Mouse (Mus musculus) liver, postnatal 0 days (tissue): ENCODE measurements around the gene Itln1. TPM values are rescaled to one million over a fixed set of nuclear protein-coding genes. Genes with fewer than 3 reads are reported as not detected.
A peak's percentile ranks its signal among the peaks of the same experiment; 100 is the strongest.

Experiments used
- ATAC-seq: fragments of 200-750 bp; cut with Nextera tagmentation; 2 replicates; pipeline ENCODE4 v1.8.0; 2017; ENCODE audit warnings: mild to moderate bottlenecking, moderate library complexity
- DNase-seq: peaks from one replicate; pipeline ENCODE4 v3.0.0-alpha.2; 2016
- H3K27ac ChIP-seq: fragments of 300-500 bp; sonication (generic); 2 replicates; pipeline ENCODE4 v1.5.1; 2014; ENCODE audit warnings: antibody characterized with exemption, moderate library complexity, mild to moderate bottlenecking, low read depth
- H3K27me3 ChIP-seq: fragments of 300-500 bp; sonication (generic); 2 replicates; pipeline ENCODE4 v1.6.1; 2014; ENCODE audit warnings: low read length, control low read depth, mixed read lengths; ENCODE audit not compliant: insufficient read depth
- H3K36me3 ChIP-seq: fragments of 300-500 bp; sonication (generic); replicated peaks from 2 replicates; pipeline ENCODE4 v1.6.1; 2014; ENCODE audit warnings: mild to moderate bottlenecking, control low read depth, low read length, moderate library complexity, mixed read lengths; ENCODE audit not compliant: insufficient read depth
- H3K4me1 ChIP-seq: fragments of 300-500 bp; sonication (generic); 2 replicates; pipeline ENCODE4 v1.6.1; 2014; ENCODE audit warnings: antibody characterized with exemption, mild to moderate bottlenecking, control low read depth; ENCODE audit not compliant: insufficient read depth
- H3K4me2 ChIP-seq: fragments of 300-500 bp; sonication (generic); 2 replicates; pipeline ENCODE4 v1.6.1; 2014; ENCODE audit warnings: low read depth, mild to moderate bottlenecking, low read length, moderate library complexity, mixed read lengths
- H3K4me3 ChIP-seq: fragments of 300-500 bp; sonication (generic); 2 replicates; pipeline ENCODE4 v1.5.1; 2014; ENCODE audit warnings: low read depth, low read length
- H3K9ac ChIP-seq: fragments of 300-500 bp; sonication (generic); replicated peaks from 2 replicates; pipeline ENCODE4 v1.6.1; 2014; ENCODE audit warnings: mild to moderate bottlenecking, moderate library complexity
- H3K9me3 ChIP-seq: fragments of 300-500 bp; sonication (generic); 2 replicates; pipeline ENCODE4 v1.6.1; 2016; ENCODE audit warnings: mild to moderate bottlenecking, control low read depth, low read length, mixed read lengths
- CTCF ChIP-seq: sonication (generic); IDR thresholded peaks from 2 replicates; pipeline ENCODE4 v1.5.1; 2016; ENCODE audit warnings: antibody characterized with exemption, low read depth
- EP300 ChIP-seq: IDR thresholded peaks from 2 replicates; pipeline ENCODE4 v1.6.1; 2016; ENCODE audit warnings: antibody characterized with exemption, low read depth, mild to moderate bottlenecking
- WGBS: fragments of 180-500 bp; shearing (Covaris S2); extraction: QIAGEN DNeasy Blood & Tissue Kit; methylation state at CpG from one replicate; pipeline ENCODE4 v1.1.7; 2014; ENCODE audit not compliant: insufficient replicate concordance; 5-methylcytosine and 5-hydroxymethylcytosine counted together
- polyA plus RNA-seq: library from polyadenylated mRNA; unstranded; fragments of >200 nt; fragmentation: Nextera tagmentation; extraction: Ambion mirVana; gene quantifications from 2 replicates; pipeline ENCODE4 v1.2.1, GENCODE M21; 2015

The Itln1 gene
- polyA plus RNA-seq, 1 experiment from 2014 or later: not detected

- Histone ChIP-seq H3K4me1 (peaks cover 11% of the 10 kb centered on the region; the same call in 1 of the 2 replicates), H3K4me2 (no peak overlapping the region), H3K4me3 (no peak overlapping the region), H3K27ac (no peak overlapping the region), H3K27me3 (no peaks in the 10 kb centered on the region), H3K36me3 (no peaks in the 10 kb centered on the region), H3K9me3 (no peaks in the 10 kb centered on the region), H3K9ac (no peak overlapping the region)
- WGBS: 62% methylated on average over 6 of the region's 6 CpGs
- DNase-seq (no peak), ATAC-seq (no peak)
- no peak for TF ChIP-seq CTCF
- no peak for TF ChIP-seq EP300
These were observed 34.0 kb downstream of the Itln1 start for GRCm38 (mm10) chr1:171501016-171501610.

GRCm38 (mm10) chr1:171499856-171500255 is 35.2 kb downstream of the Itln1 start:
- DNase-seq (no peak), ATAC-seq (no peak)
- 75% methylated on average over 5 of the region's 5 CpGs for WGBS
- H3K4me2 ChIP-seq: no peak overlapping the region
- peaks cover 11% of the 10 kb centered on the region; the same call in 1 of the 2 replicates for H3K4me1 ChIP-seq
- H3K9me3 ChIP-seq: no peaks in the 10 kb centered on the region
- no peaks in the 10 kb centered on the region for H3K36me3 ChIP-seq
- H3K9ac ChIP-seq: no peak overlapping the region
- no peaks in the 10 kb centered on the region for H3K27me3 ChIP-seq
- H3K4me3 ChIP-seq: no peak overlapping the region
- no peak overlapping the region for H3K27ac ChIP-seq
- TF ChIP-seq CTCF: no peak
- no peak for TF ChIP-seq EP300

- Histone ChIP-seq H3K27ac (no peak overlapping the region), H3K9me3 (no peaks in the 10 kb centered on the region), H3K4me2 (no peak overlapping the region), H3K4me1 (no peaks in the 10 kb centered on the region), H3K36me3 (no peaks in the 10 kb centered on the region), H3K27me3 (no peaks in the 10 kb centered on the region), H3K9ac (no peak overlapping the region), H3K4me3 (no peak overlapping the region)
- ATAC-seq (no peak), DNase-seq (no peak)
- TF ChIP-seq EP300: no peak
- no peak for TF ChIP-seq CTCF
- 79% methylated on average over 6 of the region's 6 CpGs for WGBS
These were observed 39.7 kb downstream of the Itln1 start for GRCm38 (mm10) chr1:171495371-171495770.

GRCm38 (mm10) chr1:171494241-171494640 is 40.9 kb downstream of the Itln1 start:
- TF ChIP-seq CTCF: no peak
- no peak for TF ChIP-seq EP300
- 90% methylated on average over 13 of the region's 13 CpGs for WGBS
- no peaks in the 10 kb centered on the region for H3K4me1 ChIP-seq

GRCm38 (mm10) chr1:171478968-171479367 is 56.1 kb downstream of the Itln1 start:
- H3K4me2 ChIP-seq: no peak overlapping the region
- DNase-seq: peak; percentile 68
- no peak for TF ChIP-seq EP300
- peak; percentile 83 for TF ChIP-seq CTCF
- H3K4me1 ChIP-seq: no peaks in the 10 kb centered on the region
- 0 out of 2 replicates have a peak, but pooled peaks have one; percentile 25 for ATAC-seq
- H3K27ac ChIP-seq: no peak overlapping the region
- no peak overlapping the region for H3K4me3 ChIP-seq
- H3K27me3 ChIP-seq: no peaks in the 10 kb centered on the region
- peaks cover 4% of the 10 kb centered on the region for H3K9me3 ChIP-seq
- WGBS: 38% methylated on average over 2 of the region's 2 CpGs
- H3K9ac ChIP-seq: no peak overlapping the region
- no peaks in the 10 kb centered on the region for H3K36me3 ChIP-seq

More at GRCm38 (mm10) chr1:171494241-171494640, 40.9 kb downstream of the Itln1 start:
- Histone ChIP-seq H3K4me2 (no peak overlapping the region), H3K27ac (no peak overlapping the region), H3K9ac (no peak overlapping the region), H3K9me3 (no peaks in the 10 kb centered on the region), H3K27me3 (no peaks in the 10 kb centered on the region), H3K36me3 (no peaks in the 10 kb centered on the region), H3K4me3 (no peak overlapping the region)
- ATAC-seq (no peak), DNase-seq (no peak)

GRCm38 (mm10) chr1:171477758-171478545 is 57.1 kb downstream of the Itln1 start:
- 54% methylated on average over 27 of the region's 27 CpGs for WGBS
- Histone ChIP-seq H3K4me2 (peak overlapping the region; percentile 38), H3K9me3 (peaks cover 2% of the 10 kb centered on the region), H3K27me3 (no peaks in the 10 kb centered on the region), H3K4me1 (no peaks in the 10 kb centered on the region), H3K27ac (peak overlapping the region; percentile 46; the same call in 1 of the 2 replicates), H3K4me3 (peak overlapping the region; percentile 16; the same call in 1 of the 2 replicates), H3K9ac (no peak overlapping the region), H3K36me3 (no peaks in the 10 kb centered on the region)
- no peak for TF ChIP-seq CTCF
- TF ChIP-seq EP300: no peak
- DNase-seq: peak; percentile 47
- peak; percentile 62 for ATAC-seq
